Mouse (Mus musculus) monocyte, adult 2 months (primary cell): ENCODE data around the gene Fbxl17.

Source experiments
- DNase-seq, 2 experiments: peaks; one replicate each; pipeline ENCODE4 v3.0.0; 2022; ENCODE audit warnings: low spot score in 2 of 2, low read depth in 1 of 2

Fbxl17 gene

DNA sequence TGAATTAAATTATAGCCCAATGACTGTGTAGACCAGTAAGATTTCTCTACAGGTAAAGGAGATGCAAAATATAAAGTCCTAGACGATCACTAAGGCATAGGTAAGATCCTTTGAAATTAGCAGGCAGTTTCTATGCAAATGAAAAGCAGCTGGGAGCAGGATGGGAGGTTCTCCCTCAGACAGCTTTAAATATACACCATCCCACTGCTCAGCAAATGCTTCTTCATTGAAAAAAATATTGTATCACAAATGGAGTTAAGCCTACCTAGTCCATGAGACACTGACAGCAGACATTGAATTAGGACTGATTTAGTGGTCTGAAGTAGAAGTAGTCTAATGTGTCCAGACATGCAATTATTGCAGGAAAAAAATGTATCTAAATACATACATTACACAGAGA lies 327.1 kb downstream of the Fbxl17 start:
- DNase-seq: no peak

DNA sequence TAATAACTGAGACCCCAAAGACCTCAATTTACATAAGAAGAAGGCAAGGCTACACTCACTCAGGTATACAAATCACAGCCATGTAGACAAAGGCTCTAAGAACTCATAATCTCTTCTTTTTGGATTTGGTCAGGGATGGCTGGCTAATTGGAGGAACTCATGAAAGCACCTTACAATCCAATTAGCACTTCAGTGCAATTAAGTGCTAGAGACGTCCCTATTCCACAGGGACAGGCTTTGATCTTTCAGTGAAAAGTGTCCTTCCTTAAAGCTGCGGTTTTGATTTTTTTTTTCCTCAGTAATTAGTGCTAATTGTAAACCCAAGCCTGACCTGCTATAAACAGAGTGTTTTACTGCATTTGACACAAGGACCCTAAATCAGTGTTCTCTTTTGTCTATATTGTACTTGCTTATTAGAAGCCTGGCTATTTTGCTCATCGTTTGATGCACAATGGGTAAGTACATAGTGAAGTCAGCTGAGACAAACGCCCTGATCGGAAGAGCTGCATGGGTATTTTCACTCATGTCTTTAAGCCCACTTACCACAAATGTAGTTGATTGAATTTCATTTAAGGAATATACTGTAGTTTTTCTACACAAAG lies 327.8 kb downstream of the Fbxl17 start:
- no peak for DNase-seq

DNA sequence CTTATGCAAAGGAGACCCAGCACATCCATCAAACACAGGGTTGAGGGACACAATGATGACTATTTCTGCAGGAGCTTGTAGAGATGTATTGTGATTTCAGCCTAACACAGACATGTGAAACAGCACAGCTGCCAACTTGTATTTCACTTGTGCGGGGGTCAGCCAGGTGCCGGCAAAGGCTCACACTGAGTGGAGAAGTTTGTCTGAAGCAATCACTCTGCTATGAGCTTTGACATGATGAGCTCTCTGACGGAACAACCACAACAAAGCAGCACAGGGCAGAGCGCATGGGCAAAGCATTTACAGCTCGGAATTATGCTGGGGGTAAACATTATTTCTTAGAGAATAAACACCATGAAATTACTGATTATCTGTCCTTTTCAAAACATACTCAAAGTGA lies 328.6 kb downstream of the Fbxl17 start:
- DNase-seq: no peak

DNA sequence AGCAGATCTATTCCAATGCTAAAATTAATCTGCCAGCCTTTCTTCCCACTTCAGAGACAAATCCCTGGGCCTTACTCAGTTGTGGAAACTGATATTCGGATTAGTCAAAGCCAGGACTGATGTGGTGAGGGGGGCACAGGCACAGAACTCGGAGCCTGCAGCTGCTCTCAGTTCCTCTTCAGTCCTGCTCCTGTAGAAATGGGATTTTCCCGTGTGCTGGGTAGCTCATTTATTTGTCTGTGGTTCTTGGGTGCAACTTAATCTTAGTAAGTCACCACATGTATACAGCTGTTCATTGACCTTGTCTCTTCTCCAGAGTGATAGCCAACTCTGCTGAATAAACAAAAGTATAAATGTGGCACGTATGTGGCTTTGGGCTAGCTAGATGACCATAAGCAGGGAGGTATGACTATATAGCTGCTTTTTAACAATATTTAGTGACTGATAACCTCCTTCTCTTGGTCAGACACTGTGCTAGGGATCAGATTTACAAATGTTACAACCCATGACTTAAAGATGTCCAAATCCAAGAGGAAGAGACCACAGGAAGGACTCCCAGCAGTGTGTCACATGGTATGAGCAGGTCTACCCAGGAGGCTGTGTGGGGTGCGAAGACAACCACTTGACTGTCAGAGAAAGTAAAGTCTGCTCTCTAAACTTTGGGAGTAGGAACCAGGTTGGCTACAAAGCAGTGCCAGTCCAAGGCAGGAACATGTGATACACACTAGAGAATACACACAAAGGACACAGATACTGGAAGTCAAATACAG lies 331.6 kb downstream of the Fbxl17 start:
- DNase-seq: no peak

DNA sequence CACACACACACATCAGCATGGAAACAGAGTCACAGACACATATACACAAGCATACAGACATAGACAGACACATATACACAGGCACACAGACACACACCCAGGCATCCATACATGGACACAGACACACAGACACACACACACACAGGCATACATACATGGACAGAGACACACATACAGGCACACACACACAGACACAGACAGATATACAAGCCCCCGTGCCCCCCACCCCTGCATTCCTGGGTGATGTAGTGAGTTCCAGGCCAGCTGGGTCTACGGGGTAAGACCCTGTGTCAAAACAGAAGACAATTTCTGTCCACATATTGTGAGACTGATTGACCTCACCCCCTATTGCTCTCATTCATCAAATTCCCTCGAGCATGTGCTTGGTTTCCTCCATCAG lies 332.6 kb downstream of the Fbxl17 start:
- DNase-seq: no peak

DNA sequence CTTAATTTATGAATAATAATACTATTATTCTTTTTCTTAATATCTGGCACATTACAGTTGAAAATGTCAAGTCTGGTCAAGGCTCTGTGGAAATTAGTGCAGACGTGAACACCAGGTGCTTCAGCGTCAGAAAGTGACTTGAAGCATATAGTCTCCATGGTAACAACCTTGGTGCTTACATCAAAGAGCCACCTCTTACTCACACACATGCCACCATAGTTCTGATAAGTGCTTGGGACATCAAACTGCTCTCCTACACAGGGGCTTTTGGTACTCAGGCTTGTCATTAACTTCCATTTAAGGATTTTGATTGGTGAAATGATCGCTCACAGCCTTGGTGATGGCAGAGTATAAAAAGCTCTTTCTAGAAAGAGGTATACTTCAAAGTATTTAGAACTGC lies 333.1 kb downstream of the Fbxl17 start:
- DNase-seq: no peak

DNA sequence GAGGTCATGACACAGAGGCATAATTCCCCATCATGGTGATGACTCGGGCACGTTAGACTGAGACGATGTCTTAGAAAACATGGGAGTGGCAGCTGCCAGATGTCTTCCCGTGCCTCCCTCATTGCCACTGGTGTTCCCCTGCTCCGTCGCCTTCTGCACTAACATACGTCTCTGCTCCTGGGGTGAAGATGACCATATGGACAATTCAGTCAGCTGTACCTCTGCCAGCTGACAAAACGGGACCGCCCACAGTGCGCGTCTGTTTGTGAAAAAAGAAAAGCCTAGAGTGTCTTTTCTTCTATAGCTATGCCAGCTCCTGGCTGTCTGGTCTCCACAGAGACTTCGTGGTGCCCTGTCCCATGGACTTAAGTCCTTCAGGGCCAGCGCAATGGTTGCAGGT lies 334.0 kb downstream of the Fbxl17 start:
- no peak for DNase-seq

DNA sequence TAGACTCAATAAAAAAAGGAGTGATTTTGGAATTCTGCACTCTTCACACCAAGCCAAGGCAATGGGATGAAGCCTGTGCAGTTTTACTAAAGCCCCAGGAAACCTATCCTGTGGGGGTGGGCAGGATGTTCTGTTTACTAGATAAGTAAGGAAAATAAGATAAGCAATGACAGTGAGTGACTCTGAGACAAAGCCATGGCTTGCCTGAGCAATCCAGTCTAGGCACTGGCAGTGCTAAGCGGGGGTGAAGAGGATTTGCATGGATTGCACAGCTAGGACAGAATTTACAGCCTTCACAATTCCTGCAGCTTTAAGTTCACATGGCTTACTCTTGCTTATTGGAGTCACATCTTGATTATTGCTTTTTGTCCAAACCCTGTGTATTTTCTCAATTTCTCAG lies 335.5 kb downstream of the Fbxl17 start:
- no peak for DNase-seq

DNA sequence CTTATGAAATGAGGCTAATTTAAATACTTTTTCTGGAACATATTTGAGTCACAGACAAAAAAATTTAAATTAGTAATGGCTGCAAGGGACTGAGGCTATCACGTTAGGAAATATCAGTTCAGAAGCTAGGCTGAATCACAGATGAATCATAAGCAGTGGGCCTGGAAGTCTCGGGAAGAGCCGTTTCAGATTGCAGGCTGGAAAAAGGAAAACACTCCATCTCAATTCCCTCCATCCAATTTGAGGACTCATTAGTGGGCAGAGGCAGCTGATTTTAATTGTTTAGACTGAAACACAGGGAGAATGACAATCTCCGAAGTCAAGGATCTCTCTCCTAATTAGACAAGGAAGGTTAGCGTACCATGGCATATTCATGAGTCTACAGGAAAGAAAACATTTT lies 337.9 kb downstream of the Fbxl17 start:
- no peak for DNase-seq

DNA sequence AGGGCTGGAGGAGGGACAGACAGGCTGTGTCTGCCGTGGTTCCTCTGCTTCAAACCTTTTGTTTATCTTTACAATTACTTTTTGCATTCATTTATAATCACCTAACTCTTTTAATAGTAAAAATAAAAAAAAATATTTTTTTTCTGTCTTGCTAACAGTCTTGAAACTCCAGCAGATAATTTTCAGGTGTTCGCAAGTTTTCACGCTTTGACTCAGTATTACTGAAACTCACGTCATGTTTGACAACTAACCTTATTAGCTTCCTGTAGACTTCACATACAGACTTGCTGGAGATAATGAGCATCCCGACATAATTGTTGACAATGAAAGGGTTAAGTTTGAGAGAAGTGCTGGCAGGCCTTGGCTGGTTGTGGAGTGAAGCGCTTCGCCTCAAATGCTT lies 340.6 kb downstream of the Fbxl17 start:
- no peak for DNase-seq

DNA sequence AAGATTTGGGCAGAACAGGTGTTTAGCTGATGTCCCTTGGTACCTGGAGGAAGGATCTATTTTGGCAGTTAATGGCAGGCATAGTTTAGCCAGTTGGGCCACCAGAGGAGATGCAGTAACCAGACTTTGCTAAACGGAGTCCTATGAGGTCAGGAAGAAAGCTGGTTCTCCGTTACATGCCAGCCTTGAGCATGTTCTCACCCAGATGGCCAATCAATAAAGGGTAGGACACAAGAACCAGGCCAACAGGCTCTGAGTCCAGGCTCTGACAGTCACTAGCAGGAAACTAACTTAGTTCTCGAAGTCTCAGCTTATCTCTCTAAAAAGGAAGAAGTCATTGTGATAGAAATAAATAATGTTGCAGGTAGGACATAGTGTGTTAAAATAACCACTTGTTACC lies 341.4 kb downstream of the Fbxl17 start:
- DNase-seq: no peak

DNA sequence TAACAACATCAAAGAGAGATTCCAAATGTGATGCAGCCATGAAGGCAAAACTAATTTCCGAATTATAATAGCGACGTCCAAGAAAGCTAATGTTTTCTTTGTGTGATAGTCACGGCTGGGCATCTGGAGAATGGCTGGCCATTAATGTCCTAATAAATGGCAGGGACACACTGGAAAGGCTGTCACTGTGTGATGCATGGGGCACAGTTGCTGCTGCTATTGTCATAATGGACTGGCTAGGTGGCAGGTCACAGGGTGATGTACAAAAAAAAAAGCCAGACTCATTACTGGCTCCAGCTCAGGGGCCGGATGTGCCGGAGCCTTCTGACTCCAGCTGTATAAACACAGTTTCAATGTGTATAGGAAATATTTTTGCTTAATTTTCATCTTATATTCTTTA lies 341.9 kb downstream of the Fbxl17 start:
- DNase-seq: no peak

DNA sequence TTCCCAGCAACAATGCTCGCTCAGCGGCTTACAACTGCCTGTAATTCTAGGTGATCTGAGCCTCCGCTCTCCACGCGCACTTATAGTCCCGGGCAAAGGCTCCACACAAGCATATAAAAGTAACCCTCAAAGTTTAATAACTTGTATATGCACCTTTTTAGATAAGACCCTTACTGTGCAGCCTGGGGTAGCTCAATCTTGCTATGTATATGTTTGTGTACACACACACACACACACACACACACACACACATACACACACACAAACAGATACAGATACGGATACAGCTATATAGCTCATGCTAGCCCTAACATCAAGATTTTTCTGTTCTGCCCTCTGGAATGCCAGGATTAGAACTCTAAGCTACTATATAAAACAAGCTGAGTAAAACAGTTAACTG lies 342.8 kb downstream of the Fbxl17 start:
- DNase-seq: no peak

DNA sequence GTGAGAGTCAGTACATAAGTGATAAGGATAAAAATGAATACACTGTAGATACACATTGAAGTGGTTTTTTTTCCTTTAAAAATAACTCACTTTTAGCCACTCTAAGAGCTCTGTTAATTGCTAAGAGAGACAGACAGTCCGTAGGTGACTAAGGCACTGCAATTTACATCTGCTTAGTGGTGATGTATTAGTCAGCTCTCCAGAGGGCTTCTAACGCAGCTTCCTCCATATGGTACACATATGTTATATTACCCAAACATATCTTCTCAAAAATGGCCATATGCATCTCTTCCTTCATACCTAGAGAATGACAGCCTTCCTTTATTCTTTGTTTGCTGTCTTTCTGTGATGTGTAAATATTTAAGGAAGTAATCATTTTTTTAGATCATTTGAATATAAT lies 353.3 kb downstream of the Fbxl17 start:
- DNase-seq: no peak

DNA sequence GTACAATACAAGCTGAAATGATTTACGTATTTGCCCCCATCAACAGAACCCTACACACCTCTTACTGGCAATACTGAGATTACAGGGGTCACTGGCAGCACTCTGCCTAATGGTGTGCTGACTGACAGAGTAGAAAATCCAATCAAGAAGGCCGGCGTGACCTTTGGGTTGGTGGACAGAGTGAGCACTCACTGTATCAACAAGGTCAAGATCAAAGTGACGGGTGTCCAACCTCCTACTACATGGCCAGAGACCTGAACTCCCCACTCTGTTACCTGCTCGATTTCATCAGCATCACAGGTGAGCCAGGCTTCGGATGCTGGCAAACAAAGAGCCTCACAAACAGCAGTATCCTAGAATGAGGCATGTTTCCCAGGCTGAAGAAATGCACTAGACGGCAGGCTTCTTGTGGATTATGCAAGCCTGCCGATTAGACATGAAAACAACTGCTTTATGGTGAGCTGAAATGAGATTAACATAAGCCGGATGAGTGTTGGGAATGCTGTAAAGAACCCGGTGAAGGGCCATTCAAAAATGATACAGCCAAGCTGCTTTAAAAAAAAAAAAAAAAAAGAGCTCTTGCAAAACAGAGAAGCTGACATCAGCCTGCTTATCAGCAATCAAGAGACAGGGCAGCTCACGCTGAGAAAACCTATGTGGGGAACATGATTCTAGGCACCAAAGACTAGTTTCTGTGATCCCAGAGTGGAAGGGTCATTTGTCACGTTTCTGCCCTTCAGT lies 353.9 kb downstream of the Fbxl17 start:
- no peak for DNase-seq

DNA sequence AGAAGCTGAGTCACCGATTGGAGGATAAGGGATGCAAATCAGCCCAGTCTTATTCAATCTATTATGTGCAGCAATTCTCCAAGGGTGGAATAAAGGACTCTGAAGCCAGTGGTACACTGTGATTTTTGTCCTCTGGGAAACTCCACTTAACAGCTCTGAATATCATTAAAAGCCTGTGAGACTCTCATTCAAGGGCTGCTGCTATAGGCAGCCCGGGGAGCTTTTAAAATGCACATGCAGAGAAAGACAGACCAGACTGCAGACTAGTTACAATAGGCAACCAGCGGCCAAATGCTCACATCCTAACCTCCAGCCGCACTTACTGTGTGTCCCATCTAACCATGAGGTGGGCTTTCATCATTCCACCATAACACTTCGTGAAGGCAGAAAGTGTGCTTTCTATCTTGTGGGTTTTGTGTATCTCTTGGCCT lies 354.5 kb downstream of the Fbxl17 start:
- DNase-seq: no peak

DNA sequence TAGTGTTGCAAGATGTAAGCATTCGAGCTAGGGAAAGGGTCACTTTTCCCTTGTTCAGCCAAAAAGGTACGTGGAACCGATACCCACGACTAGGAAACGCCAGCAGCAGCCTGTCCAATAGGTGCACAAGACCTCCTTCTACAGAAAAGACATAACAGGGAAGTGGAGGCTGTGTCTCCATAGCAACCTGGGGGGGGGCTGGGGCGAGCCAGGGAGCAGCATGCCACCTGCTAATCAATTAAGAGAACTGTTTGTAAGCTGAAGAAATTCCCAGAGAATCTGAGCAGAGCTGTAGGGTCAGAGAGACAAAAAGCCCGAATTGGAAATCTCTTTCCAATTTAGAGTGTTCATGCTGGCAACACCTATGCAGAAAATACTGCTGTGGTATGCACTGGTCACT lies 356.0 kb downstream of the Fbxl17 start:
- no peak for DNase-seq

DNA sequence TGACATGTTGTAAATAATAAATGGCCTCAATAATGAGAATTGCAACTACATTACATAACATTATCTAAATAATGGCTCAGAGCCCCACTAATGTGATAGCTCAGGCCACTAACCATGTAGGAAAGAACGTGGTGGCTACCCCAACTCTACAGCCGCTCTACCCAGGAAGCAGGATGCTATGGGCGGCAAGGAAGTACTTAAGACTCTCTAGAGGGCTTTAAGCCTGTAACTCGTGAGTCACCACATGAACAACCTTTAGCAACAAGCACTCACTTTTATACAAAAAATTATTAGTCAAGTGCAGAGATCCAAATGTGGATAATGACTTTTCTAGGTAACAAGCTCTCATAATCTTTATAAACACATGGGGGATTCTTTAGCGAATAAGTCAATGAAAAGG lies 365.0 kb downstream of the Fbxl17 start:
- no peak for DNase-seq

DNA sequence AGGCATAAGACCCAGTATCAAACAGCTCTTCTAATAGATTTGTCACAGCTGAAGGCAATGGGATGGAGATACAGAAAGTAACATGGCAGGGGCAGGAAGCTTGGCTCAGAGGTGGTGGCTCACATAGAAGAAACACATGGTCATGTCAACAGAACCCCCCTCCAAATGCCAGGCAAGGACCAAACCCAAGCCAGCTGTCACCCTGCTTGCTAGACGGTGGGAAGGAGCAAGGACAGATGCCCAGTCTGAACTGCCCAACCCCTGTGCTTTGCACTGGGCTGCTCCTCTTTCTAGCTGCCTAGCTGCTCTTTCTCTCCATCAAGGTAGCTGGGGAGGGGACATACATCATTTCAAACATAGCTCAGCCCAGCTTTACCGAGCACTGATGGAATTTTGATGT lies 377.4 kb downstream of the Fbxl17 start:
- DNase-seq: no peak

DNA sequence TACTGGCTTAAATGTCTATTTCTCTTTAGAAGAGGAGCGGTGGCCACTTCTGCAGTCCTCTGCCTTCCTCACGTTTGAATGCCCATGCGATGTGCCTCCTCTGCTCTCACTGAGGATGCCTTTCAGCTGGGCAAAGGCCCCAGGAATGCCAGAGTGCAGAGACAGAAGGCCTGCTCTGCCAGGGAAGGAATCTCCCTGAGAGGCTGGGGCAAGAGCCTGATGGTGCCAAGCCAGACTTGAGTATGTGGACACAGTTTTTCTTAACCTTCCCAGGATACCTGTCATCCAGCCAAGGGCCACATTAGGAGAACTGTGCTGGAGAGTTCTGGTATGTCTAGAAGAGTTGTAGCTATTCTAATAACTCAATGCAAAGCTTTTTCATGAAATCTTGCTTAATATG lies 380.1 kb downstream of the Fbxl17 start:
- DNase-seq: no peak

DNA sequence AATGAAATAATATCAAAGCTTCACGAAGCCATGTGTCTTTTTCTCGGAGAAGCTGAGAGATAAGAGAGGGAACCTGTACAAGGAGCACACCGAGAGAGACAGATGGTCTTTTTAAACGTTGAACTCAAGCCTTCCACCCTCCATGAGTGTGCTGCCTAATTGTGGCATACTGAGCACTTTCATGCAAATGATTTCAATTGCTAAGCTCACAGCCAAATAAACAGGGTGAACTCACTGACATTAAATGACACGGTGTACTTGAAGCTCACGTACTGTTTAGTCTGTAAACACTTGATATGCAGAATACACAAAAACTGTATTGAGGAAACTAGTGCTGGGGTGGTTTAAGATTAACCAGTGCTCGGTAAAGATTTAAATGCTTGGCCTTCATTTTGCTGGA lies 380.7 kb downstream of the Fbxl17 start:
- DNase-seq: no peak

DNA sequence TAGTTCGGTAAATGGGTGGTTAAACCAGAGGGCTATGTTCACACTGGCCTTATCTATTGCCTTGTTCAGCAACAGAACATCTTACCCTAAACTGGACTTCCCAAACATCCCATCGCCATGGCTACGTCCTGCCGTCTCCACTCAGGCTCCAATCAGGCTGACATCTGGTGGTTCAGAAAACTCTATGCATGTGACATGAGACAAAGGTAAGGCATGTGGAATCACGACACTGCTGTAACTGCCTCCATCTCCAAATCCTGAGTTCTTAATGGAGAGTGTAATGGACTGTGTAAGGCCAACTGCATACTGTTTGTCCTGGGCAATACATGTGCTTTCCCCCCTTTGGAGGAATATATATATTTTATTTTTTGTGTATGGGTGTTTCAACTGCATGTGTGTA lies 382.7 kb downstream of the Fbxl17 start:
- no peak for DNase-seq
